In the genomic region with DNA sequence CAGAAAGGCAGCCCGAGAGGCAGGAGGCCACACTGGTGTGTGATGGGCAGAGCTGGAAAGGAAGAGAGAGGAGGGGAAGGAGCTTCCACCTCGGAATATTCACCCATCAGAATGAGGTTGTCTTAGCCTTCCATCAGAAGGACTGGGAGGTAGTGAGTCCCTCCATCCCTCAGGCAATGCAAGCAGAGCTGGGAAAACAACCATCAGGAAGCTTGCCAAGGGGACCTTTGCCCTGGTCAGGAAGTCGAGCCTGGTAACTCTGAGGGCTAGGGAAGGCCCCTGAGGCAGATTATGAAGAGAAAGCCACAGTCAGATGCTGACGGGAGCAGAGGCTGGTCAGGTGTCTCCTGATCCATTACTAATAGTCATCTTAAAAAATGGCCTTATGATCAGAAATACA, we compare ENCODE assay signal across 8 mouse cellular contexts. TPM values are rescaled to one million over a fixed set of nuclear protein-coding genes. Genes with fewer than 3 reads are reported as not detected.
DNase-seq lines count a peak whose midpoint lies in the region; ATAC-seq and TF ChIP-seq lines count a peak whose summit lies in the region.
"Had no signal": no experiment of that assay in that cellular context is flagged by ENCODE, and none has a peak within 500 bp of the region (broad histone marks: within the 10 kb centered on the region; RNA-seq: fewer than 3 reads in every experiment).

No protein-coding gene starts in this region.

- TF ChIP-seq CTCF in liver, adult 2 months (IDR thresholded peaks at IDR 0.05; ENCODE audit: low read depth, low read length), result no peak
- no peak for TF ChIP-seq CTCF in intestine, postnatal 0 days (IDR thresholded peaks at IDR 0.05; ENCODE audit: low read depth)

- no peaks in the 10 kb centered on the region for H3K27me3 ChIP-seq in liver, adult 2 months (ENCODE audit: control insufficient read depth, insufficient read depth, low read length)
- no peaks in the 10 kb centered on the region for H3K27me3 ChIP-seq in embryonic facial prominence, embryonic 15.5 days
- H3K27me3 ChIP-seq in intestine, postnatal 0 days (replicated peaks; ENCODE audit: control insufficient read depth, insufficient read depth, low read length), result no peaks in the 10 kb centered on the region

- peak overlapping the region; percentile 37 for H3K27ac ChIP-seq in liver, adult 2 months (replicated peaks; ENCODE audit: insufficient read depth, low read depth, low read length)
- H3K27ac ChIP-seq in embryonic facial prominence, embryonic 15.5 days (replicated peaks), result peak overlapping the region; percentile 51; the same call in 1 of the 2 replicates
- peak overlapping the region; percentile 75 for H3K27ac ChIP-seq in intestine, postnatal 0 days (ENCODE audit: low read depth, low read length)
- H3K27ac ChIP-seq: macrophage had no signal

- no peaks in the 10 kb centered on the region for H3K9me3 ChIP-seq in embryonic facial prominence, embryonic 15.5 days (replicated peaks)
- no peaks in the 10 kb centered on the region for H3K9me3 ChIP-seq in intestine, postnatal 0 days (ENCODE audit: control insufficient read depth)

- peaks cover 9% of the 10 kb centered on the region; the same call in 1 of the 2 replicates for H3K79me2 ChIP-seq in liver, adult 2 months (ENCODE audit: control insufficient read depth, insufficient read depth, low read length)

- H3K4me1 ChIP-seq in liver, adult 2 months (ENCODE audit: control insufficient read depth, insufficient read depth, low read length), result peaks cover 20% of the 10 kb centered on the region
- H3K4me1 ChIP-seq in embryonic facial prominence, embryonic 15.5 days, result peaks cover 34% of the 10 kb centered on the region
- H3K4me1 ChIP-seq in intestine, postnatal 0 days (replicated peaks; ENCODE audit: control insufficient read depth, insufficient read depth, low read length), result peaks cover 14% of the 10 kb centered on the region

- TF ChIP-seq POLR2A in liver, adult 2 months (IDR thresholded peaks at IDR 0.05; ENCODE audit: extremely low read depth, insufficient read depth, low read length), result no peak

- peak; percentile 86 for DNase-seq in liver, adult 2 months (ENCODE audit: extremely low read depth, low read depth, low spot score)
- DNase-seq in liver, result no peak
- peak; percentile 29 to 36 for DNase-seq in lung, postnatal 4 days
- no peak for DNase-seq in thymus, postnatal 0 days (ENCODE audit: low spot score)
- no peak for DNase-seq in embryo, embryonic 10.5 days (ENCODE audit: low spot score)

- H3K4me2 ChIP-seq in embryonic facial prominence, embryonic 15.5 days (replicated peaks), result no peak overlapping the region
- 0 out of 2 replicates have a peak overlapping the region, but pooled peaks have one; percentile 6 for H3K4me2 ChIP-seq in intestine, postnatal 0 days (replicated peaks; ENCODE audit: low read depth)

- no peak overlapping the region for H3K4me3 ChIP-seq in liver, adult 2 months (ENCODE audit: insufficient read depth, low read depth, low read length)
- no peak overlapping the region for H3K4me3 ChIP-seq in embryonic facial prominence, embryonic 15.5 days (replicated peaks)
- H3K4me3 ChIP-seq in intestine, postnatal 0 days (ENCODE audit: low read depth, low read length), result no peak overlapping the region

- no peak for ATAC-seq in embryonic facial prominence, embryonic 15.5 days (ENCODE audit: insufficient number of reproducible peaks, low FRiP score, low TSS enrichment, low read depth)
- peak; percentile 70 for ATAC-seq in intestine, postnatal 0 days

- H3K36me3 ChIP-seq in liver, adult 2 months (ENCODE audit: control insufficient read depth, insufficient read depth, low read length), result peaks cover 8% of the 10 kb centered on the region
- H3K36me3 ChIP-seq in embryonic facial prominence, embryonic 15.5 days, result peaks cover 10% of the 10 kb centered on the region; the same call in 1 of the 2 replicates
- H3K36me3 ChIP-seq in intestine, postnatal 0 days (ENCODE audit: control insufficient read depth, insufficient read depth), result no peaks in the 10 kb centered on the region

- WGBS in liver, adult 2 months, result 15% methylated on average over 4 of the region's 4 CpGs
- WGBS in embryonic facial prominence, embryonic 15.5 days, result 32% methylated on average over 4 of the region's 4 CpGs
- 22% methylated on average over 4 of the region's 4 CpGs for WGBS in intestine, postnatal 0 days

- H3K9ac ChIP-seq in liver, adult 2 months (ENCODE audit: low read depth, low read length), result no peak overlapping the region
- H3K9ac ChIP-seq in embryonic facial prominence, embryonic 15.5 days, result no peak overlapping the region
- H3K9ac ChIP-seq in intestine, postnatal 0 days (ENCODE audit: low read depth, low read length), result peak overlapping the region; percentile 26; the same call in 1 of the 2 replicates

RNA-seq across cellular contexts. Expression of gene Ppif, which starts 31.7 kb away (rescaled TPM):
- 19.4 and 31.1 TPM in 2 replicates for total RNA-seq in liver, adult 2 months (2014; rRNA removed)
- 76.3 and 80.6 TPM in 2 replicates for polyA plus RNA-seq in liver, adult 2 months (2012; rRNA removed)
- polyA plus RNA-seq in embryonic facial prominence, embryonic 15.5 days (2015; fragmentation: Nextera tagmentation; extraction: Ambion mirVana), result 25.3 and 30.6 TPM in 2 replicates
- 73.8 and 80.0 TPM in 2 replicates for polyA plus RNA-seq in intestine, postnatal 0 days (2015; fragmentation: Nextera tagmentation; extraction: Ambion mirVana)
- 30.4 and 37.2 TPM in 2 replicates for polyA plus RNA-seq in thymus, postnatal 0 days (2015; fragmentation: Nextera tagmentation; extraction: Ambion mirVana)

RNA-seq across cellular contexts. Expression of gene Zcchc24, which starts 43.1 kb away (rescaled TPM):
- 27.3 and 28.7 TPM in 2 replicates for total RNA-seq in liver, adult 2 months (2014; rRNA removed)
- polyA plus RNA-seq in liver, adult 2 months (2012; rRNA removed), result 53.0 and 57.7 TPM in 2 replicates
- polyA plus RNA-seq in embryonic facial prominence, embryonic 15.5 days (2015; fragmentation: Nextera tagmentation; extraction: Ambion mirVana), result 34.0 and 35.2 TPM in 2 replicates
- polyA plus RNA-seq in intestine, postnatal 0 days (2015; fragmentation: Nextera tagmentation; extraction: Ambion mirVana), result 10.3 and 12.1 TPM in 2 replicates
- 7.6 and 9.0 TPM in 2 replicates for polyA plus RNA-seq in thymus, postnatal 0 days (2015; fragmentation: Nextera tagmentation; extraction: Ambion mirVana)

Comparison
In these comparisons a context has a peak if more than half of its experiments do, and no peak if none do; other contexts are left out.
1. DNase-seq: peak in liver, adult 2 months (single experiment) and lung, postnatal 4 days (2 of 2); none in liver (single experiment), thymus, postnatal 0 days (single experiment) and embryo, embryonic 10.5 days (single experiment).
2. Peak in every context shown above with its lines, with median percentiles within 50 percentile points of each other: H3K27ac ChIP-seq.